Comparison of ENCODE assay signal across 13 mouse cellular contexts in the genomic region with DNA sequence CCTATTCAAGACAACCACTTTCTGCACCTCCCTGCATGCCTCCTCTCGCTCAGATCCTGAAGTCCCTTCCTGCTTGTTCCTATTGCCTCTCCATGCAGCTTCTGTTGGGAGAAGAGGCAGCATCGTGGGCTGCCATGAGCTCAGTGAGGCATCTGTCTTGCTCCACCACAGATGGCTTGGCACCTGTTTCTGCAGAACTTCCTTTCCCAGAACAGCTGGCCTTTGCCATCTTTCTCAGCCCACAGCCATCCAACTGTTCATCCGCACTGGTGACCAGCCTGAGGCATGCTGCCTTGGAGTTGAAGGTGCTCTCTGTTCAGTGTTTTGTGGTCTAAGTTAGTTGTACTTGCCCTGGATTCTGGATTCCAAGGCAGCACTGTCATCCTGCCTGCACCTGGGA.
DNase-seq lines count a peak whose midpoint lies in the region; ATAC-seq and TF ChIP-seq lines count a peak whose summit lies in the region.
"Had no signal": no experiment of that assay in that cellular context is flagged by ENCODE, and none has a peak within 500 bp of the region (broad histone marks: within the 10 kb centered on the region; RNA-seq: fewer than 3 reads in every experiment).

No protein-coding gene starts in this region.

- no peaks in the 10 kb centered on the region for H3K36me3 ChIP-seq in neural tube, embryonic 15.5 days
- H3K36me3 ChIP-seq in thymus, adult 2 months (ENCODE audit: control insufficient read depth, insufficient read depth, low read length) = no peaks in the 10 kb centered on the region
- H3K36me3 ChIP-seq: G1E had no signal

- H3K9me3 ChIP-seq in neural tube, embryonic 15.5 days (replicated peaks) = no peaks in the 10 kb centered on the region

- TF ChIP-seq POLR2A in thymus, adult 2 months (IDR thresholded peaks at IDR 0.05; ENCODE audit: control insufficient read depth, extremely low read depth, insufficient read depth, low read length, poor library complexity) = no peak

- no peak overlapping the region for H3K4me2 ChIP-seq in neural tube, embryonic 15.5 days

- intact Hi-C loops in left cerebral cortex, postnatal 4 days (cut with DNase I) = loop anchor here (10.0 kb wide), 1 partner anchor 237 kb away; no protein-coding TSS in a partner anchor

- peaks cover 7% of the 10 kb centered on the region; the same call in 1 of the 2 replicates for H3K4me1 ChIP-seq in neural tube, embryonic 15.5 days
- H3K4me1 ChIP-seq in thymus, adult 2 months (replicated peaks; ENCODE audit: control insufficient read depth, insufficient read depth, low read length) = no peaks in the 10 kb centered on the region

- no peak overlapping the region for H3K4me3 ChIP-seq in neural tube, embryonic 15.5 days (replicated peaks)
- no peak overlapping the region for H3K4me3 ChIP-seq in thymus, adult 2 months (ENCODE audit: control insufficient read depth, insufficient read depth, low read length)

- no peak overlapping the region for H3K9ac ChIP-seq in neural tube, embryonic 15.5 days (replicated peaks)

- 74% methylated on average over 3 of the region's 3 CpGs for WGBS in neural tube, embryonic 15.5 days
- 78% methylated on average over 3 of the region's 3 CpGs for WGBS in thymus, adult 2 months

- H3K27ac ChIP-seq in neural tube, embryonic 15.5 days (replicated peaks) = no peak overlapping the region
- H3K27ac ChIP-seq in thymus, adult 2 months (ENCODE audit: control insufficient read depth, insufficient read depth, low read length) = no peak overlapping the region

- no peaks in the 10 kb centered on the region for H3K27me3 ChIP-seq in neural tube, embryonic 15.5 days (replicated peaks)
- no peaks in the 10 kb centered on the region for H3K27me3 ChIP-seq in thymus, adult 2 months (ENCODE audit: control insufficient read depth, insufficient read depth, low read length)

- DNase-seq in cerebellum, adult 9-10 months = peak; percentile 8
- DNase-seq in cerebellum, adult 11-12 months = no peak
- DNase-seq in brain, adult 2 months (ENCODE audit: low read depth, low spot score) = peak; percentile 88
- DNase-seq in layer of hippocampus, adult 8-10 months (ENCODE audit: low spot score in 2 of 2) = peak; percentile 72 to 81
- DNase-seq in left cerebral cortex, postnatal 4 days = peak; percentile 80
- no peak for DNase-seq in thymus, adult 2 months
- no peak for DNase-seq in urinary bladder, postnatal 14 days (ENCODE audit: low spot score)
- DNase-seq: adrenal gland, postnatal 14 days; gastrocnemius, postnatal 36 days; lung, postnatal 14 days; thymus, postnatal 4 days had no signal

- ATAC-seq in neural tube, embryonic 15.5 days (ENCODE audit: low FRiP score) = no peak

- TF ChIP-seq CTCF in thymus, adult 2 months (IDR thresholded peaks at IDR 0.05; ENCODE audit: borderline replicate concordance, control insufficient read depth, extremely low read depth, insufficient read depth, low read length, poor library complexity) = no peak

Comparison
In these comparisons a context has a peak if more than half of its experiments do, and no peak if none do; other contexts are left out.
1. DNase-seq: peak in cerebellum, adult 9-10 months (single experiment), brain, adult 2 months (single experiment), layer of hippocampus, adult 8-10 months (2 of 2) and left cerebral cortex, postnatal 4 days (single experiment); none in cerebellum, adult 11-12 months (single experiment), thymus, adult 2 months (single experiment) and urinary bladder, postnatal 14 days (single experiment).